Mouse (Mus musculus): ENCODE measurements around the gene Lrrc23. TPM values are rescaled to one million over a fixed set of nuclear protein-coding genes. Genes with fewer than 3 reads are reported as not detected.

Lrrc23 gene
- polyA plus RNA-seq, 1 experiment, result 5.0 TPM

- peak in 1 of 2 experiments; percentile 81 for DNase-seq (ENCODE audit: extremely low spot score in 1 of 2, low spot score in 1 of 2)
Measured at GRCm38 (mm10) chr6:124769101-124769765, 10.3 kb downstream of the Lrrc23 start, which contains the start of gene Eno2. Gene Eno2 (minus strand): TSS chr6:124769673.

GRCm38 (mm10) chr6:124768704-124769044 is 10.9 kb downstream of the Lrrc23 start:
- DNase-seq (ENCODE audit: extremely low spot score in 1 of 2, low spot score in 1 of 2), result no peak

- peak in 1 of 2 experiments; percentile 75 for DNase-seq (ENCODE audit: extremely low spot score in 1 of 2, low spot score in 1 of 2)
Measured at GRCm38 (mm10) chr6:124767920-124768703, 11.4 kb downstream of the Lrrc23 start.

- DNase-seq (ENCODE audit: extremely low spot score in 1 of 2, low spot score in 1 of 2), result no peak
Measured at GRCm38 (mm10) chr6:124767536-124767919, 12.0 kb downstream of the Lrrc23 start.

- DNase-seq (ENCODE audit: extremely low spot score in 1 of 2, low spot score in 1 of 2), result no peak
Measured at GRCm38 (mm10) chr6:124765951-124766350, 13.6 kb downstream of the Lrrc23 start.

GRCm38 (mm10) chr6:124759259-124759658 is 20.3 kb downstream of the Lrrc23 start:
- DNase-seq (ENCODE audit: extremely low spot score in 1 of 2, low spot score in 1 of 2), result peak; percentile 73 to 91

- no peak for DNase-seq (ENCODE audit: extremely low spot score in 1 of 2, low spot score in 1 of 2)
Measured at GRCm38 (mm10) chr6:124758849-124759232, 20.7 kb downstream of the Lrrc23 start.

GRCm38 (mm10) chr6:124757909-124758848 is 21.3 kb downstream of the Lrrc23 start:
- DNase-seq (ENCODE audit: extremely low spot score in 1 of 2, low spot score in 1 of 2), result peak in 1 of 2 experiments; percentile 70

GRCm38 (mm10) chr6:124757351-124757880 is 22.1 kb downstream of the Lrrc23 start:
- no peak for DNase-seq (ENCODE audit: extremely low spot score in 1 of 2, low spot score in 1 of 2)

GRCm38 (mm10) chr6:124756652-124757350 is 22.7 kb downstream of the Lrrc23 start:
- DNase-seq (ENCODE audit: extremely low spot score in 1 of 2, low spot score in 1 of 2), result peak in 1 of 2 experiments; percentile 78

- DNase-seq (ENCODE audit: extremely low spot score in 1 of 2, low spot score in 1 of 2), result peak in 1 of 2 experiments; percentile 54
Measured at GRCm38 (mm10) chr6:124755831-124756595, 23.5 kb downstream of the Lrrc23 start, which contains the start of the genes Gm45234 and Atn1. Gene Gm45234 (minus strand): TSS chr6:124756021. Gene Atn1 (minus strand): TSS chr6:124756524.

GRCm38 (mm10) chr6:124755306-124755705 is 24.2 kb downstream of the Lrrc23 start:
- DNase-seq (ENCODE audit: extremely low spot score in 1 of 2, low spot score in 1 of 2), result no peak

- no peak for DNase-seq (ENCODE audit: extremely low spot score in 1 of 2, low spot score in 1 of 2)
Measured at GRCm38 (mm10) chr6:124753861-124754260, 25.7 kb downstream of the Lrrc23 start.

GRCm38 (mm10) chr6:124750405-124750804 is 29.1 kb downstream of the Lrrc23 start:
- DNase-seq (ENCODE audit: extremely low spot score in 1 of 2, low spot score in 1 of 2), result no peak

GRCm38 (mm10) chr6:124746654-124747632 is 32.6 kb downstream of the Lrrc23 start:
- no peak for DNase-seq (ENCODE audit: extremely low spot score in 1 of 2, low spot score in 1 of 2)

- DNase-seq (ENCODE audit: extremely low spot score in 1 of 2, low spot score in 1 of 2), result no peak
Measured at GRCm38 (mm10) chr6:124746296-124746605, 33.3 kb downstream of the Lrrc23 start.

- peak; percentile 85 to 94 for DNase-seq (ENCODE audit: extremely low spot score in 1 of 2, low spot score in 1 of 2)
Measured at GRCm38 (mm10) chr6:124745490-124746295, 33.8 kb downstream of the Lrrc23 start.
